Mouse (Mus musculus) embryonic facial prominence, embryonic 12.5 days (tissue): Measurements from ENCODE around the gene Hist1h4c. TPM values are rescaled to one million over a fixed set of nuclear protein-coding genes. Genes with fewer than 3 reads are reported as not detected.

Source experiments
- ATAC-seq: fragments of 200-750 bp; cut with Nextera tagmentation; 2 replicates; pipeline ENCODE4 v1.8.0; 2017; ENCODE audit not compliant: insufficient number of reproducible peaks, insufficient read depth, low FRiP score, low TSS enrichment
- H3K27ac ChIP-seq: fragments of 300-500 bp; sonication (generic); 2 replicates; pipeline ENCODE4 v1.5.1; 2016; ENCODE audit warnings: mild to moderate bottlenecking
- H3K27me3 ChIP-seq: fragments of 300-500 bp; sonication (generic); 2 replicates; pipeline ENCODE4 v1.6.1; 2016; ENCODE audit warnings: mild to moderate bottlenecking, moderate library complexity
- H3K36me3 ChIP-seq: fragments of 300-500 bp; sonication (generic); 2 replicates; pipeline ENCODE4 v1.6.1; 2016; ENCODE audit warnings: mild to moderate bottlenecking
- H3K4me1 ChIP-seq: fragments of 300-500 bp; sonication (generic); 2 replicates; pipeline ENCODE4 v1.6.1; 2016
- H3K4me2 ChIP-seq: fragments of 300-500 bp; sonication (generic); replicated peaks from 2 replicates; pipeline ENCODE4 v1.6.1; 2016; ENCODE audit warnings: mild to moderate bottlenecking, moderate library complexity
- H3K4me3 ChIP-seq: fragments of 300-500 bp; sonication (generic); 2 replicates; pipeline ENCODE4 v1.5.1; 2016; ENCODE audit warnings: mild to moderate bottlenecking
- H3K9ac ChIP-seq: fragments of 300-500 bp; sonication (generic); 2 replicates; pipeline ENCODE4 v1.6.1; 2016; ENCODE audit warnings: mild to moderate bottlenecking, moderate library complexity
- H3K9me3 ChIP-seq: fragments of 300-500 bp; sonication (generic); 2 replicates; pipeline ENCODE4 v1.6.1; 2016; ENCODE audit warnings: mild to moderate bottlenecking, moderate library complexity
- WGBS: fragments of 180-500 bp; shearing (Covaris S2); methylation state at CpG from one replicate; pipeline ENCODE4 v1.1.7; 2016; 5-methylcytosine and 5-hydroxymethylcytosine counted together
- microRNA-seq: library from miRNA; unstranded; fragments of <30 nt; microRNA quantifications from one replicate; pipeline ENCODE4, GENCODE M21; 2017
- polyA plus RNA-seq: library from polyadenylated mRNA; unstranded; fragments of >200 nt; fragmentation: Nextera tagmentation; extraction: Ambion mirVana; gene quantifications from 2 replicates; pipeline ENCODE4 v1.2.1, GENCODE M21; 2016

Gene Hist1h4c
- polyA plus RNA-seq, 1 experiment from 2014 or later: 10.5 TPM

GRCm38 (mm10) chr13:23659636-23660366 is 38.5 kb downstream of the Hist1h4c start:
- Histone ChIP-seq H3K27ac (no peak overlapping the region), H3K9me3 (no peaks in the 10 kb centered on the region), H3K4me3 (no peak overlapping the region), H3K9ac (no peak overlapping the region), H3K4me2 (no peak overlapping the region), H3K27me3 (no peaks in the 10 kb centered on the region), H3K36me3 (no peaks in the 10 kb centered on the region), H3K4me1 (no peaks in the 10 kb centered on the region)
- ATAC-seq: no peak
- WGBS: 78% methylated on average over 6 of the region's 6 CpGs

Small RNA genes lying within 50 kb of the gene (microRNA-seq; reads per million reads assigned to microRNA genes)
- gene Gm44314 (not detected), gene Gm44350 (not detected)

Other genes starting within 250 kb of the Hist1h4c start
- gene Btn1a1, start 232.6 kb downstream of the Hist1h4c start, polyA plus RNA-seq: 0.10 and 0.20 TPM in 2 replicates
- gene Btn2a2, start 209.6 kb downstream of the Hist1h4c start, polyA plus RNA-seq: 1.6 TPM in 2 replicates
- gene Hist1h4h, start 167.4 kb downstream of the Hist1h4c start, polyA plus RNA-seq: 6.2 and 6.8 TPM in 2 replicates
- 10.7 and 15.5 TPM in 2 replicates for gene Hist1h2af, start 164.5 kb downstream of the Hist1h4c start, polyA plus RNA-seq
- 7.8 and 11.8 TPM in 2 replicates for gene Hist1h3g, start 163.0 kb downstream of the Hist1h4c start, polyA plus RNA-seq
- gene Hist1h2bh, start 155.1 kb downstream of the Hist1h4c start, polyA plus RNA-seq: 1.3 and 1.5 TPM in 2 replicates
- 1.3 and 2.3 TPM in 2 replicates for gene Hist1h3f, start 154.4 kb downstream of the Hist1h4c start, polyA plus RNA-seq
- 2.1 and 2.4 TPM in 2 replicates for gene Hist1h4f, start 146.8 kb downstream of the Hist1h4c start, polyA plus RNA-seq
- 0.64 and 0.75 TPM in 2 replicates for gene Hist1h1d, start 145.2 kb downstream of the Hist1h4c start, polyA plus RNA-seq
- gene Hist1h3e, start 136.1 kb downstream of the Hist1h4c start, polyA plus RNA-seq: 9.5 and 9.6 TPM in 2 replicates
- 139 and 153 TPM in 2 replicates for gene Hist1h2ae, start 127.2 kb downstream of the Hist1h4c start, polyA plus RNA-seq
- gene Hist1h2bg, start 127.1 kb downstream of the Hist1h4c start, polyA plus RNA-seq: 11.4 and 15.7 TPM in 2 replicates
- 10.7 and 11.9 TPM in 2 replicates for gene Hist1h2bf, start 124.3 kb downstream of the Hist1h4c start, polyA plus RNA-seq
- 2.0 and 3.6 TPM in 2 replicates for gene Hist1h2ad, start 124.1 kb downstream of the Hist1h4c start, polyA plus RNA-seq
- 5.5 and 7.0 TPM in 2 replicates for gene Hist1h3d, start 122.7 kb downstream of the Hist1h4c start, polyA plus RNA-seq
- 123 and 126 TPM in 2 replicates for gene Hist1h4d, start 116.9 kb downstream of the Hist1h4c start, polyA plus RNA-seq
- 3.3 and 3.6 TPM in 2 replicates for gene Hist1h2be, start 77.3 kb downstream of the Hist1h4c start, polyA plus RNA-seq
- 22.6 and 24.2 TPM in 2 replicates for gene Hist1h1e, start 75.9 kb downstream of the Hist1h4c start, polyA plus RNA-seq
- 1.3 TPM in 2 replicates for gene Hist1h2ac, start 14.5 kb downstream of the Hist1h4c start, polyA plus RNA-seq
- gene Hist1h2bc, start 14.3 kb downstream of the Hist1h4c start, polyA plus RNA-seq: 35.4 and 35.6 TPM in 2 replicates
- 0.24 and 0.25 TPM in 2 replicates for gene Hist1h1t, start 2.6 kb downstream of the Hist1h4c start, polyA plus RNA-seq
- 3.2 and 3.5 TPM in 2 replicates for gene Hfe, start 12.4 kb upstream of the Hist1h4c start, polyA plus RNA-seq
- 20.5 and 22.8 TPM in 2 replicates for gene Hist1h1c, start 40.4 kb upstream of the Hist1h4c start, polyA plus RNA-seq
- 19.2 and 19.3 TPM in 2 replicates for gene Hist1h3c, start 47.1 kb upstream of the Hist1h4c start, polyA plus RNA-seq
- 3.6 and 5.0 TPM in 2 replicates for gene Hist1h2bb, start 48.3 kb upstream of the Hist1h4c start, polyA plus RNA-seq
- 58.7 and 62.9 TPM in 2 replicates for gene Hist1h2ab, start 52.7 kb upstream of the Hist1h4c start, polyA plus RNA-seq
- 14.0 and 23.7 TPM in 2 replicates for gene Hist1h3b, start 53.8 kb upstream of the Hist1h4c start, polyA plus RNA-seq
- gene Hist1h4b, start 58.6 kb upstream of the Hist1h4c start, polyA plus RNA-seq: 9.4 and 11.5 TPM in 2 replicates
- 1.1 and 1.2 TPM in 2 replicates for gene Hist1h4a, start 62.8 kb upstream of the Hist1h4c start, polyA plus RNA-seq
- 7.8 and 9.6 TPM in 2 replicates for gene Hist1h3a, start 63.9 kb upstream of the Hist1h4c start, polyA plus RNA-seq
- 4.0 and 5.8 TPM in 2 replicates for gene Hist1h1a, start 65.2 kb upstream of the Hist1h4c start, polyA plus RNA-seq
- gene Trim38, start 71.5 kb upstream of the Hist1h4c start, polyA plus RNA-seq: 0.10 TPM in 1 of 2 replicates, not detected in the other
- not detected in 2 replicates for gene Slc17a2, start 108.5 kb upstream of the Hist1h4c start, polyA plus RNA-seq
- gene Slc17a3, start 141.0 kb upstream of the Hist1h4c start, polyA plus RNA-seq: not detected in 2 replicates
- gene Slc17a1, start 169.3 kb upstream of the Hist1h4c start, polyA plus RNA-seq: not detected in 2 replicates
- gene Slc17a4, start 216.6 kb upstream of the Hist1h4c start, polyA plus RNA-seq: not detected in 2 replicates
- gene Hist1h2ba, start 235.7 kb upstream of the Hist1h4c start, polyA plus RNA-seq: not detected in 2 replicates
- not detected in 2 replicates for gene Hist1h2aa, start 236.0 kb upstream of the Hist1h4c start, polyA plus RNA-seq